Mouse (Mus musculus) gastrocnemius, adult 8-10 months (tissue): Measurements from ENCODE around the gene Slc25a23. TPM values are rescaled to one million over a fixed set of nuclear protein-coding genes. Genes with fewer than 3 reads are reported as not detected.

Experiments used
- DNase-seq, 2 experiments: peaks; one replicate each; pipeline ENCODE4 v3.0.0; 2022; ENCODE audit warnings: low spot score in 2 of 2
- total RNA-seq, 4 experiments: library from RNA; stranded (reverse); gene quantifications; 2 replicates each; pipeline ENCODE4 v1.2.4; 2022

The Slc25a23 gene
- 10 to 100 TPM; 28.2 to 32.7 (median 31.3) TPM for total RNA-seq

GRCm38 (mm10) chr17:57059486-57059977, at the start of gene Slc25a23:
Slc25a23 (minus strand) TSS chr17:57059863.
- DNase-seq, result peak; percentile 32 to 62

DNA sequence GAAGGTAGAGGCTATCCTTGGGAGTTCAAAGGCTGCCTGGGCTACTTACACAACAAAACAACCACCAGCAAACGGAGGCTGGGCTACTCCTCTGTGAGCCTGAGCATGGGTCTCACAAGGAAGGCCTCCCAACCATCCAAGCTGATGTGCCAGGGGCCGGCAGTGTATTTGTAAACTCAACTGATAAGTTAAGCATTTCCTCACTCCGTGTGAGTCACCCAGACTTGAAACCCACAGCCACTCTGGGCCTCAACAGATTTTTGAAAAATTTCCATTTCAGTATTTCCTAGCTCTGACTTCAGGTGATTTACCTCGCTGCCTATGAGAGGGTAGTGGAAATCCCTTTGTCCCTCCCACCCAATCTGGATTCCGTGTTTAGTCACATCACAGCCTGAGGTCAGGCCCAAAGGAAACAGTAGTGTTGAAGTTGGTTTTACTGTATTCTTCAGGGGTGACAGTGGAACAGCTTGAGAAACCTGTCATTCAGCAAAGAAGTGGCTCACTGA, 49.1 kb upstream of the Slc25a23 start:
- no peak for DNase-seq

GRCm38 (mm10) chr17:57108040-57108665, 48.5 kb upstream of the Slc25a23 start:
- no peak for DNase-seq

- no peak for DNase-seq
Observed at GRCm38 (mm10) chr17:57107064-57107463, 47.4 kb upstream of the Slc25a23 start.

GRCm38 (mm10) chr17:57106035-57106368, 46.3 kb upstream of the Slc25a23 start:
- DNase-seq, result no peak

DNA sequence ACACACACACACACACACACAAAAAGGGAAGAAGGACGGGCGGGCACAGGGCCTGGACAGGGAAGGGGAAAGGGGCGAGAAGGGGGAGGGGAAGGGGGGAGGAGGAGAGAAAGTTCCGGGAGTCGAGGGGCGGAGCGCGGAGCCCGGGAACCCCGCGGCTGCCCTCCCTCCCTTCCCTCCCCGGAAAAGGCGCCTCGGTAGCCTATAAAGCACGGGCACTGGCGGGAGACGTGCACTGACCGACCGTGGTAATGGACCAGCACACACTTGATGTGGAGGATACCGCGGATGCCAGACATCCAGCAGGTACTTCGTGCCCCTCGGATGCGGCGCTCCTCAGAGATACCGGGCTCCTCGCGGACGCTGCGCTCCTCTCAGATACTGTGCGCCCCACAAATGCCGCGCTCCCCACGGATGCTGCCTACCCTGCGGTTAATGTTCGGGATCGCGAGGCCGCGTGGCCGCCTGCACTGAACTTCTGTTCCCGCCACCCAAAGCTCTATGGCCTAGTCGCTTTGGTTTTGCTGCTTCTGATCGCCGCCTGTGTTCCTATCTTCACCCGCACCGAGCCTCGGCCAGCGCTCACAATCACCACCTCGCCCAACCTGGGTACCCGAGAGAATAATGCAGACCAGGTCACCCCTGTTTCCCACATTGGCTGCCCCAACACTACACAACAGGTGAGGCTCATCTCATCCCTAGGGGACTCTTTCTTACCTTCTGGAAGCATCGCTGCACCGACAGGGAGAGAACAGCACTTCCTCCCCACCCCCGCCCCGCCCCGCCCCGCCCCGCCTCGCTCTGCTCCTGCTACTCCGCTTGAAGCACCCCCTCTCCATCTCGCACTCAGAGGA, 45.7 kb upstream of the Slc25a23 start, which contains the start of gene Tnfsf9:
Tnfsf9 (plus strand) TSS at position 145 of the 854 bp plus-strand sequence.
- no peak for DNase-seq

GRCm38 (mm10) chr17:57104496-57104895, 44.8 kb upstream of the Slc25a23 start:
- DNase-seq, result no peak

- no peak for DNase-seq
Observed at GRCm38 (mm10) chr17:57102276-57102675, 42.6 kb upstream of the Slc25a23 start.

DNA sequence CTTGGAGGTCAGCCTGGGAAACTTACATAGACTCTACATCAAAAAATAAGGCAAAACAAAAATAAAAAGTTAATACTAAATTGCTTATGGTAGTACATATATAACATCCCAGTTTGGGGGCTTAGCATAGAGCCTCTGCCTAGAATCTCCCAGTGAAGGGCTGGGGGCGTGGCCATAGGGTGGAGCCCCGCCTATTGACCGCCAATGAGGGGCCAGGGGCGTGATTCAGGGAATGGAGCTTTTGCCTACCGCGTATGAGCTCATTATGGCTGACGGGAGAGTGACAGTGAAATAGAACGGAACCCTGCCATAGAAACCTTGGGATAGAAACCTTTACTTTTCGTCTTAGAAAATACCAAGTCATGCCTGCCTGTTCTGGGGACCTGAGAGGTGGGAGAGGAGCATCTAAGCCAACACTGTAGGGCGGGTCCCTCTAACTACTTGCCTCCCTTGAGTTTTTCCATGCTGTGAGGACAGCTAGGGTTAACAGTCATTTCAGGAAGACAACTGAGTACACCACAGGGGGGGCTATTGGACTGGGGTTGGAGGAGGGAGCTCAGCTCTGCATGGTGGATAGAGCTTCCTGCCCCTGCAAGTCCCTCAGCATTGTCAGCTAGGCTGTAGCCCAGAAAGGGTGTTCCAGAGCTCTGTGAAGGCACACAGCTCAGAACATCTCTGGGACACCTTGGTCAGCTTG, 40.1 kb upstream of the Slc25a23 start:
- no peak for DNase-seq

DNA sequence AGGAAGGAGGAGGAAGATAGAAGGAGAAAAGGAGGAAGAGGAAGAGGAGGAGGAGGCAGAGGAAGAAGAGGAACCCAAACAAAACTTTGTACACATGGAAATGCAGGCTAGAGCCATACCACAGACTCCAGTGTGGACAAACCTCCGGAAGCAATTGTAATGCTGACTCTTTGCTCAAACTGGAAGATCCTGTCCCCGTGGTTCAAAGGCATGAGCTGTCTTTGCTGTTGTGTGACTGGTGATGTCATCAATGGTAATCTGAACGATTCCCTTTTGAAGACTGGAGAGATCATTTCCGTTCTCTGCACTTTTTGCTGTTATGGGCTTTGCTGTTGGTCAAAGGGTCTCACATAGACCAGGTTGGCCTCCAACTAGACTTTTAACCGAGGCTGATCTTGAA, 38.7 kb upstream of the Slc25a23 start:
- DNase-seq, result no peak

GRCm38 (mm10) chr17:57096623-57096920, 36.9 kb upstream of the Slc25a23 start:
- peak; percentile 60 to 64 for DNase-seq

GRCm38 (mm10) chr17:57095855-57096622, 36.4 kb upstream of the Slc25a23 start:
- DNase-seq, result peak; percentile 33 to 34

DNA sequence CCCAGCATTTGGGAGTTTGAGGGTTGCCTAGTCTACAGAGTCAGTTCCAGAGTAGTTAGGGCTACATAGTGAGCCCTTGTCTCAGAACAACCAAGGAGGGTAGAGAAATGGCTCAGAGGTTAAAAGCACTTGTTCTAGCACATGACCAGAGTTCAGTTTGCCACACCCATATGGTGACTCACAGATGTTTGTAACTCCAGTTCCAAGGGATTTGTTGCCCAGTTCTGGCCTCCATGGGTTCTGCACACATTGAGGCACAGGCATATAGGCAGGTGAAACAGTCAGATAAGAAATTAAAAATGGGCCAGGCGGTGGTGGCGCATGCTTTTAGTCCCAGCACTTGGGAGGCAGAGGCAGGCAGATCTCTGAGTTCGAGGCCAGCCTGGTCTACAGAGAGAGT, 34.6 kb upstream of the Slc25a23 start:
- DNase-seq, result no peak

GRCm38 (mm10) chr17:57087049-57087832, 27.6 kb upstream of the Slc25a23 start, which contains the start of gene Tubb4a:
Tubb4a (minus strand) TSS chr17:57087782.
- DNase-seq, result no peak

GRCm38 (mm10) chr17:57085970-57086757, 26.5 kb upstream of the Slc25a23 start:
- no peak for DNase-seq

DNA sequence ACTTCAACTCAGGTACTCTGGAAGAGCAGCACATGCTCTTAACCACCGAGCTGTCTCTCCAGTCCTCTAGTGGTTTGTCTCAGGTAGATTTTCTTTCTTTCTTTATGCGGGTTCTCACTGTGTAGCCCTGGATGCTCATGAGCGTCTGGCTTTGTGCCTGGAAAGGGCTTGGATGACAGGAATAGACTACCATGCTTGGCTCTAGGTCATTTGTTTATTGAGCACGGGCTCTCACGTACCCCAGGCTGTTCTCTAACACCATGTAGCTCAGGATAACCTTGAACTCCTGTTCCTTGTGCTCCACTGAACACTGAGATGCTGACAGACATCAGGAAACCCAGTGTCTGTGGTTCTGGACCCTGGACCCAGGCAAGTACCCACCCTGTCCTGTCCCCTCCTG, 22.8 kb upstream of the Slc25a23 start:
- DNase-seq, result no peak

DNA sequence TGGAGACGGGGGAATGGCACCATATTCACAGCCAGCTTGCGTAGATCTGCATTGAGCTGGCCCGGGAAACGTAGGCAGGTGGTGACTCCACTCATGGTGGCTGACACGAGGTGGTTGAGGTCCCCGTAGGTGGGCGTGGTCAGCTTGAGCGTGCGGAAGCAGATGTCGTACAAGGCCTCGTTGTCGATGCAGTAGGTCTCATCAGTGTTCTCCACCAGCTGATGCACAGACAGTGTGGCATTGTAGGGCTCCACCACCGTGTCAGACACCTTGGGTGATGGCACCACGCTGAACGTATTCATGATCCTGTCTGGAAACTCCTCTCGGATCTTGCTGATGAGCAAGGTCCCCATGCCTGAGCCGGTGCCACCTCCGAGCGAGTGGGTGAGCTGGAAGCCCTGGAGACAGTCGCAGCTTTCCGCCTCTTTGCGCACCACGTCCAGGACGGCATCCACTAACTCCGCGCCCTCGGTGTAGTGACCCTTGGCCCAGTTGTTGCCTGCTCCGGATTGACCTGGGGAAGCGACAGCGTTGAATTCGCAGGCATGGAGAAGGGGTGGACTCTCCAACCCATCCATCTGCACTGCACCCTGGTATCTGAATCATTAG, 21.7 kb upstream of the Slc25a23 start:
- no peak for DNase-seq

GRCm38 (mm10) chr17:57079919-57080318, 20.3 kb upstream of the Slc25a23 start:
- DNase-seq, result no peak

DNA sequence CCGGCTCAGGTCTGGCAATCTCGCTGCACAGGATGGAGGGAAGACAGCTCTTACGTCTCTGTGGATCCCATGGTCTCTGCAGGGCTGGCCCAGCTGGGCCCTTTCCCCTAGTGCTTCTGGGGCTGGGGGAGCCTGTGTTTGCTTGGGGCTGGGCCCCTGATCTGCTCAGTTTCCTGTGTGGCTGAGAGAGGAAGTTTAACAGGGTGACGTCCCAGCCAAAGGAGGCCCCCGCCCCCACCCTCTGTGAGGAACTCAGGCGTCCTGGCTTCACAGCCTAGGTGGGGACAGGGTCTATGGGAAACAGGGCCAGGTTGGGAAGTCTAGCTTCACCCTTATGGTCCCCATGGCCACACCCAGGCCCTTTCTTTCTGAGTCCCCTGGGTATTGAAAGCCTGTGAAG, 18.7 kb upstream of the Slc25a23 start, which contains the start of gene Dennd1c:
Dennd1c (minus strand) TSS at position 179 of the 400 bp plus-strand sequence.
- no peak for DNase-seq
